Mouse (Mus musculus) right cerebral cortex, postnatal 10 days (tissue): Measurements from ENCODE around the gene Vsx2.
"Not testable (repeated sequence)": the region's sequence is repeated elsewhere in the genome, so short reads cannot be mapped to it uniquely, and the experiment has no call there.

Experiments used
- DNase-seq, 2 experiments: peaks; one replicate each; pipeline ENCODE4 v3.0.0; 2021; ENCODE audit warnings: low spot score in 2 of 2

The Vsx2 gene

GRCm38 (mm10) chr12:84569336-84569970 lies at the start of gene Vsx2:
Gene Vsx2, plus strand, starts transcription at chr12:84569762.
- DNase-seq: no peak

- DNase-seq: no peak
Measured at GRCm38 (mm10) chr12:84523728-84524127, 45.8 kb upstream of the Vsx2 start.

GRCm38 (mm10) chr12:84524147-84525050 lies 45.2 kb upstream of the Vsx2 start:
- no peak for DNase-seq

GRCm38 (mm10) chr12:84525422-84525821 lies 44.1 kb upstream of the Vsx2 start:
- no peak for DNase-seq

GRCm38 (mm10) chr12:84530426-84530825 lies 39.1 kb upstream of the Vsx2 start:
- DNase-seq: no peak

GRCm38 (mm10) chr12:84531906-84532829 lies 37.4 kb upstream of the Vsx2 start:
- DNase-seq: peak; percentile 38 to 47

GRCm38 (mm10) chr12:84532830-84533199 lies 36.7 kb upstream of the Vsx2 start:
- DNase-seq: no peak

- DNase-seq: no peak
Measured at GRCm38 (mm10) chr12:84533706-84534486, 35.7 kb upstream of the Vsx2 start.

GRCm38 (mm10) chr12:84539537-84539936 lies 30.0 kb upstream of the Vsx2 start:
- DNase-seq: not testable (repeated sequence)

- no peak for DNase-seq
Measured at GRCm38 (mm10) chr12:84541391-84541958, 28.1 kb upstream of the Vsx2 start.

GRCm38 (mm10) chr12:84546028-84546427 lies 23.5 kb upstream of the Vsx2 start:
- peak in 1 of 2 experiments; percentile 63 for DNase-seq

GRCm38 (mm10) chr12:84546577-84547085 lies 22.9 kb upstream of the Vsx2 start:
- DNase-seq: no peak

- no peak for DNase-seq
Measured at GRCm38 (mm10) chr12:84548251-84548650, 21.3 kb upstream of the Vsx2 start.

- no peak for DNase-seq
Measured at GRCm38 (mm10) chr12:84555218-84555617, 14.3 kb upstream of the Vsx2 start.

- no peak for DNase-seq
Measured at GRCm38 (mm10) chr12:84562558-84562957, 7.0 kb upstream of the Vsx2 start.

GRCm38 (mm10) chr12:84567576-84567975 lies 2.0 kb upstream of the Vsx2 start:
- DNase-seq: no peak

- DNase-seq: no peak
Measured at GRCm38 (mm10) chr12:84569976-84570693, 573 bp downstream of the Vsx2 start.

GRCm38 (mm10) chr12:84570694-84571415 lies 1.3 kb downstream of the Vsx2 start:
- DNase-seq: no peak
